Mouse (Mus musculus) layer of hippocampus, adult 2 months (tissue): ENCODE data around the gene Abcf2. TPM values are rescaled to one million over a fixed set of nuclear protein-coding genes. Genes with fewer than 3 reads are reported as not detected.

Experiments
- DNase-seq, 2 experiments: peaks; one replicate each; pipeline ENCODE4 v3.0.0; 2022; ENCODE audit warnings: low spot score in 2 of 2
- H3K27ac ChIP-seq: fragments of 200-600 bp; 2 replicates; pipeline ENCODE4 v1.8.1; 2022
- H3K4me3 ChIP-seq: fragments of 200-600 bp; 2 replicates; pipeline ENCODE4 v1.8.1; 2022; ENCODE audit warnings: mild to moderate bottlenecking
- CTCF ChIP-seq: fragments of 200-600 bp; conservative IDR thresholded peaks from 2 replicates; pipeline ENCODE4 v1.8.1; 2022; ENCODE audit warnings: antibody characterized with exemption, mild to moderate bottlenecking, moderate library complexity
- total RNA-seq, 2 experiments: library from RNA; stranded (reverse); gene quantifications; 2 replicates each; pipeline ENCODE4 v1.2.3; 2021

Gene Abcf2
- total RNA-seq, 2 experiments from 2014 or later, result 75.9 to 81.4 TPM

DNA sequence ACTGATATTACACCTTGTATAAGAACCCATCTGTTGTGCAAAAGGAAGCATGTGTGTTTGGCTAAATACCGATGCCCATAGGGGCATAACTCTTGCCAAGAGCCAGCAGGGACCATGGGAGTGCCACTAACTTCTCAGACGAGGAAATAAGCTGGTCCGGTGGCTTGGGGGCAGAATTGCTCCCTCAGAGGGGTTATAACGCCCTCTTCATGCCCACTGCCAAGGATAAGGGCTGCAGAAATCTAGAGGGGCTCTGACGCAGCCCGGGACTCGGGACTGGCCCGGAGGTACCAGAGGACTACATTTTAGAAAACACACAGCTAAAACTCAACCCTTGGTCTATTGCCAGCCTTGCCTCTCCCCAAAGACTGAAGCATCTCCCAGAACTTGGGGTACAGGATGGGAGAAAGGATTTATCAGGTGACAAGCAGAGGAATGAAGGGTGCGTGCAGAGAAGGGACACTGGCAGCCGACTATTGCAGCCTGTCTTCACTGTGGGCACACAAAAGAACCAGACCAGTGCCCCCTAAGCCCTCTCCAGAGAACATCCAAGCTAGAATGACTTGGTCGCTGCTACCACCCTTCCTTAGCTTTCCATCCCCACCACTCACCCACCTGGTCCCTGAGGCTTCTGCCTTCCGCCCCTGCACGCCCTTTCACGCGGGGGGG is 20.8 kb upstream of the Abcf2 start:
- no peak for DNase-seq
- peak overlapping the region; percentile 55 for H3K4me3 ChIP-seq
- TF ChIP-seq CTCF, result no peak
- H3K27ac ChIP-seq, result peak overlapping the region; percentile 94

DNA sequence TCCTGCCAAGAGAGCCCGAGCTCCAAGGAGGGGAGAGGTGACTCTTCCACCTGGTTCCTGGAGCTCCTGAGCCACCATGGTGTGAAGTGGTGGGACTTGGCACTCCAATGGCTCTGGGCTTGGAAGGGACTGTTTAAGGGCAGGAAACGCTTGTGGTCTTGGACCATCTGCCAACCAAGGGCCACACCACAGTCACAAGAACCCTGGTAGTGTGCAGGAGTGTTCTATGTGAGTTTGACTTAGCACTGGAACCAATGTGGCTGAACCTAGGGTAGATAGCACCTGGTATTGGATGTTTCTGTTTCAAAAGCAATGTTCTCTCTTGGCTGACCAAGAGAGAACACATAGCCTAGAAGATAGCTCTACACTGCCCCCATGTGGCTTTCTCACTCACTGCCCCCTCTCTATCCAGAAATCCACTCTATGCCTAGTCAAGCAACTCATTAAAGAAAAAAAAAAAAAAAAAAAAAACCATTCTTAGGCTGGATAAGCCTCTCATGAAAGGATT is 20.0 kb upstream of the Abcf2 start:
- peak; percentile 85 for TF ChIP-seq CTCF
- Histone ChIP-seq H3K4me3 (peak overlapping the region; percentile 33; the same call in 1 of the 2 replicates), H3K27ac (peak overlapping the region; percentile 94)
- DNase-seq, result peak; percentile 79 to 80

DNA sequence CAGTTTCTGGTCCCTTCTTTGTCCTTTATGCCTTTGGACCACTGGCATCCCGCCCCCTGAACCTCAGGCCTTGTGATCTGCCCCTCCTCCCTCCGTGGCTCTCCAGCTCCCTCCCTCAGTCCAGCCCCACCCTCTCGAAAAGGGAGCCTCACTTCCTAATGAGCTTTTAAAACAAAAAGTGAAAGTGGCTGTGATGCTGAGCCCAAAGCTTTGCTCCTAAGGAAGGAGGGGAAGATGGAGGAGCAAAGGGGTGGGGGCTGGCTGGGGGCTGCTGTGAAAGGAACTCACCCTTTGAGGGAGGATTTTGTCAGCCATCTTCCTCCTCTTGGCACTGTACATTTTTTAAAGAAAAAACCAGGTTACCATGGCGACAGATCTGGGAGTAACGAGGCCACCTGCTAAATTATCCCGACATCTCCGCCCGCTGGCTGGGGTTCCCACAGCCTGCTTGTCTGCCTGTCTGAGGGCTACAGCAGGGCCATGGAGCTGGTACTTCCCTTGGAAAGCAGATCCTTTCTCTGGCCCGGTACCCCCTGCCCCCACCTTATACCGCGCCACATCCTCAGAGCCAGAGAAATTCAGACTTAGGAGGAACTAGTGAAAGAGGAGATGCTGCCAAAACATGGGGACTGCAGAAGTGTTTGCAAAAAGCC is 19.4 kb upstream of the Abcf2 start:
- Histone ChIP-seq H3K4me3 (peak overlapping the region; percentile 33), H3K27ac (peak overlapping the region; percentile 94)
- no peak for TF ChIP-seq CTCF
- DNase-seq, result peak; percentile 72 to 84

DNA sequence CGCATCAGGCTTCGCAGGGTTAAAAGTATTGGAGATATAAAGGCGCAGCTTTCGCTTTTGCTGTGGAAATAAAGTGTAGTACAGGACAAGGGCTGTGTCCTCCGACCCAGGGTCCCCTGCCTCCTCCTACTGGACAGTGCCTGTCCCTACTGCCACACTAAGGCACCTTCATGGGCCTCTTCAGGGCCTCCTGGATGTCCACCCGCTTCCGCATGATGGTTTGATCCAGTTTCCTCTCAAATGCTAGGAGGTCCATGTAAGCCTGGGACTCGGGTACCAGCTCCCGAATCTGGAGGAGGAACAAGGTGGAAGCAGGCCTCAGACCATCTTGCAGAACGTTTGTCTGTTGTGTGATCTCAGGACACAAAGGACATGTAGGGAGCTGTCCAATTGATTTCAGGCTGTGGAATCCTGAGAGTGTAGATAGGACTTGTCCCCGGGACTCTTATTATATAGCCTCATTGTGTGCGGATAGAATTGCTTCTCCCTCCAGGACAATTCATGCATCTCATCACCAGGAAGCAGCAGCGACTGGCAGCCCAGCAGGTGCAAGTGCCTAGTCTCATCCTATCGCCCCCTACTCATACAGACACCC is 18.6 kb upstream of the Abcf2 start:
- peak; percentile 37 for TF ChIP-seq CTCF
- H3K4me3 ChIP-seq, result no peak overlapping the region; the same call in 1 of the 2 replicates
- H3K27ac ChIP-seq, result peak overlapping the region; percentile 94
- DNase-seq, result no peak

DNA sequence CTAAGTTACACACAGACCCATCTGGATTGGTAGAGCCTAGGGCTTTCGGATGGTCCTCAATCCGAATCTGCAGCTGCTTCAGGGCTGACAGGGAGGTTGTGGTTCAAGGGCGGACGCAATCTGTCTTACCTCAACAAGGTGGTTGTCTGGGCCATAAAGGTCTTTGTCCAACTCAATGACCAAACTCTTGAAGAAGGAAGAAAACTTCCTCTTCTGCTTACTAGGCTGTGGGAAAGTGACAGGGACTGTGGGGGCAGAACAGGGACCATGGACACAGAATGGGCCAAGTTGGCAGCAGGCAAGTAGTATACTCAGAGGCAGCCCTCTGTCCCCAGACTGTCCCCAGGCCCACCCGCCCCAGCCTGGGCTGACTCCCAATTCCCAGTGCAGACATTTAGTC is 18.0 kb upstream of the Abcf2 start:
- H3K4me3 ChIP-seq, result no peak overlapping the region
- peak overlapping the region; percentile 94; the same call in 1 of the 2 replicates for H3K27ac ChIP-seq
- TF ChIP-seq CTCF, result no peak
- DNase-seq, result no peak

DNA sequence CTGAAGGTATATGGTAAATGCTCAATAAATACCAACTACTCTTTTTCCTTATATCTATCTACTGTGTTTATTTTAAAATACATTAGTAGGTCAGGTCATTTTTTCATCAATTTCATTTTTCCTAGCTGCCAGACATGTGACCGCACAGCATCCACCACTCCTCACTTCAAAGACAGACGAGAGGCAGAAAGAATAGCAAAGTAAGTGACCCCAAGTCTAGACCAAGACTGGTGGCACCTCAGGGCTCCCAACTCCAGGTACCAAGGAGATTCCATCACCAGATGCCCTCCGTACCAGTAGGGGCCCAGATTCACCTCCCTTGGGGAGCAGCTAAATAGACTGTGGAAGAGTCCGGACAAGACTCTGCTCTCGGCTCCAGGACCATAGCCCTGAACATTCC is 17.1 kb upstream of the Abcf2 start:
- DNase-seq, result no peak
- TF ChIP-seq CTCF, result no peak
- Histone ChIP-seq H3K4me3 (no peak overlapping the region), H3K27ac (no peak overlapping the region)

DNA sequence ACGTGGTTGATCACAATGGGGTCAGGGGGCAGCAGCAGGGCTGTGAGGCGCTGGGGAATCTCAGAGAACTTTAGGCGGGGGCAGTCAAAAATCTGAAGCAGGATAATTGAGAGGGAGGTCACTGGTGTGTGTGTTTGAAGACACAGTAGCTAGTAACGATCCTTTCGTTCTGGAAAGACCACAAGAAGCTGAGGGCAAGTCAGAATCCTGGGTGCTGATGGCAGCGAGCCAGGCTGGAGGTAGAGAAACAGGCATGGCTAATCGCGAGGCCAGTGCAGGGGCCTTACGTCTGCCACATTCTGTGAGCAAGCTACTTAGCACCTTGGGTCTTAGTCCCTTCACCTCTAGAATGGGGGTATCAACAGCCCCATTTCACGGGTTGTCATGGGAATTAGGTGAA is 16.7 kb upstream of the Abcf2 start:
- no peak overlapping the region for H3K4me3 ChIP-seq
- no peak overlapping the region for H3K27ac ChIP-seq
- no peak for TF ChIP-seq CTCF
- DNase-seq, result no peak

DNA sequence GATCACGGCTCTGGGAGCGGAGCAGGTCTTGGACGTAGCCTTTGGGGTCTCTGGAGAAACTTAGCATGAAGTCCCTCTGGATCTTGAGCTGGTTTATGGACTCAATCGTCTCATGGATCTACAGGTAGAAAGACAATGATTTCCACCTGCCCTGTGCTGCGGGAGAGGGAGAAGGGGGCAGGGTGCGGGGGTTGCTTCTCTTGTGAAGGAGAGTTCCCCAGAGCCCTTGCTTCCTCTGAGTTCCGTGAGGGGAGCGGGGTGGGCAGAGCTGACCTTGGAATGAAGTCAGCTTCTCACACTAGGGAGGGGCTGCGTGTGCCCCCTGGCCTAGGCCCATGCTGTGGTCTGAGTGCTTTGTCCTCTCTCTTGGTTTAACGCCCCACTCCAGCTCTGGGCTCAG is 16.0 kb upstream of the Abcf2 start:
- Histone ChIP-seq H3K4me3 (no peak overlapping the region), H3K27ac (no peak overlapping the region)
- no peak for DNase-seq
- no peak for TF ChIP-seq CTCF

DNA sequence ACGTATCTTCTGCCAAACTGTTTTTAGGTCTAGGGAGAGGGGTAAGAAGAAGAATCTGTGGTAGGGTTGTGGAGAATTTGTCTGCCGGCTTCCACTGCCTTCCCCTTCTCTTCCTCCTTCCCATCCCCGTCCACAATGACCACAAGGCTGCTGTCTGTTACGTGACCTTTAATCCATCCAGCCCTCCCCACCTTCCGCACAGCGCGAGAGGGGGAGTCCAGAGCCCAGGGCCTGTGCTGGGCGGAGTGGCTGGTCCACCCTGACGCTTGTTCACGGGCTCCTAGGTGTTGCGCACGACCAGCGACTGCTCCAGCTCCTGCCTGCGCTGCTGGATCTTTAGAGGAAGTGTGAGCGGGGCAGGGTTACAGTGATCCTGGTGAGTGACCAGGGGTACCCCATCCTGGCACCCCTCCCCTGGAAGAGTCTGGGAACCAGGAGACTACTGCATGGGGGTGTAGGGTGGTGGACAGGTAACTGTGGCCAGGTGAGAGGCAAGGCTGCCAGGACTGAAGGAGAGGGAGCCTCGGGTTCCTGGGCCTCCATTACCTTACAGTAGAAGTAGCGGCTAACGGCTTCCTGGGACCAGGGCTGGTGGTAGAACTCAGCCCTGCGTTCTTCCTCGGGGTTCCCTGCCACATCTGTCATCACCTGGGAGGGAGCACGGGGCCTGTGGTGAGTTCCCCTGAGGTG is 15.3 kb upstream of the Abcf2 start:
- Histone ChIP-seq H3K4me3 (no peak overlapping the region), H3K27ac (no peak overlapping the region)
- no peak for TF ChIP-seq CTCF
- no peak for DNase-seq

DNA sequence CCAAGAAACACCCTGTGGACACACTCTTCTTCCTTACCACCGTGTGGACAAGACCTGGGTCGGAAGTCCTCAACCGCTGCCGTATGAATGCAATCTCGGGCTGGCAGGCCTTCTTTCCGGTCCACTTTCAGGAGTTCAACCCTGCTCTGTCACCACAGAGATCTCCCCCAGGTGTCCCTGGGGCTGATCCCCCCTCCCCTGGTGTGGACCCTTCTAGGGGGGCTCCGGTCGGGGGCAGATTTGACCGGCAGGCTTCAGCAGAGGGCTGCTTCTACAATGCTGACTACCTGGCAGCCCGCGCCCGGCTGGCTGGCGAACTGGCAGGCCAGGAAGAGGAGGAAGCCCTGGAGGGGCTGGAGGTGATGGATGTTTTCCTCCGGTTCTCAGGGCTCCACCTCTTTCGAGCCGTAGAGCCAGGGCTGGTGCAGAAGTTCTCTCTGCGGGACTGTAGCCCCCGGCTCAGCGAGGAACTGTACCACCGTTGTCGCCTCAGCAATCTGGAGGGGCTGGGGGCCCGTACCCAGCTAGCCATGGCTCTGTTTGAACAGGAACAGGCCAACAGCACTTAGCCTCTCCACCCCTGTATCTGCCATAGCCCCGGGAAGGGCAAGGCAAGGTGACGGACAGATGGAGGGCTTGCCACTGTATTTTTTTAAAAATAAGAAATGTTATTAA is 14.7 kb upstream of the Abcf2 start:
- Histone ChIP-seq H3K27ac (peak overlapping the region; percentile 47; the same call in 1 of the 2 replicates), H3K4me3 (no peak overlapping the region; the same call in 1 of the 2 replicates)
- TF ChIP-seq CTCF, result no peak
- no peak for DNase-seq

DNA sequence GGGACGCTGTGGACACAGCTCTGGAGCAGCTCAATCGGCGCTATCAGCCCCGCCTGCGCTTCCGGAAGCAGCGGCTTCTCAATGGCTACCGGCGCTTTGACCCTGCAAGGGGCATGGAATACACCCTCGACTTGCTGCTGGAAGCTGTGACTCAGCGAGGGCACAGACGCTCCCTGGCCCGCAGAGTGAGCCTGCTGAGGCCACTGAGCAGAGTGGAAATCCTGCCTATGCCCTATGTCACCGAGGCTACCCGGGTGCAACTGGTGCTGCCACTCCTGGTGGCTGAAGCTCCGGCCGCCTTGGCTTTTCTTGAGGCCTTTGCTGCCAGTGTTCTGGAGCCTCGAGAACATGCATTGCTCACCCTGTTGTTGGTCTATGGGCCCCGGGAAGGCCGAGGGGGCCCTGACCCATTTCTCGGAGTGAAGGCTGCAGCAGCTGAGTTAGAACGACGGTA is 14.0 kb upstream of the Abcf2 start:
- no peak overlapping the region; the same call in 1 of the 2 replicates for H3K4me3 ChIP-seq
- peak; percentile 14; the same call in 1 of the 2 replicates for TF ChIP-seq CTCF
- H3K27ac ChIP-seq, result peak overlapping the region; percentile 47; the same call in 1 of the 2 replicates
- DNase-seq, result no peak
